Mouse (Mus musculus): ENCODE results near the gene Mymk.

Mymk gene

GRCm38 (mm10) chr2:27079152-27079584 is 7.2 kb upstream of the Mymk start, which contains the start of gene Adamtsl2:
Adamtsl2 (plus strand) TSS chr2:27079379.
- DNase-seq (ENCODE audit: low spot score) = peak; percentile 57

- DNase-seq (ENCODE audit: low spot score) = no peak
Measured at GRCm38 (mm10) chr2:27078312-27078711, 6.3 kb upstream of the Mymk start.

- no peak for DNase-seq (ENCODE audit: low spot score)
Measured at GRCm38 (mm10) chr2:27077655-27078244, 5.8 kb upstream of the Mymk start.

GRCm38 (mm10) chr2:27075485-27075884 is 3.5 kb upstream of the Mymk start:
- peak; percentile 31 for DNase-seq (ENCODE audit: low spot score)

GRCm38 (mm10) chr2:27074804-27075203 is 2.8 kb upstream of the Mymk start:
- DNase-seq (ENCODE audit: low spot score) = no peak

- no peak for DNase-seq (ENCODE audit: low spot score)
Measured at GRCm38 (mm10) chr2:27073407-27073806, 1.4 kb upstream of the Mymk start.

- peak; percentile 28 for DNase-seq (ENCODE audit: low spot score)
Measured at GRCm38 (mm10) chr2:27071137-27071536, 842 bp downstream of the Mymk start.

GRCm38 (mm10) chr2:27070247-27070813 is 1.6 kb downstream of the Mymk start:
- DNase-seq (ENCODE audit: low spot score) = no peak

GRCm38 (mm10) chr2:27069646-27070045 is 2.3 kb downstream of the Mymk start:
- DNase-seq (ENCODE audit: low spot score) = no peak

GRCm38 (mm10) chr2:27067996-27068395 is 4.0 kb downstream of the Mymk start:
- no peak for DNase-seq (ENCODE audit: low spot score)

- DNase-seq (ENCODE audit: low spot score) = no peak
Measured at GRCm38 (mm10) chr2:27067124-27067523, 4.9 kb downstream of the Mymk start.

- DNase-seq (ENCODE audit: low spot score) = no peak
Measured at GRCm38 (mm10) chr2:27059187-27059586, 12.8 kb downstream of the Mymk start.

- DNase-seq (ENCODE audit: low spot score) = no peak
Measured at GRCm38 (mm10) chr2:27058751-27059150, 13.2 kb downstream of the Mymk start.

- no peak for DNase-seq (ENCODE audit: low spot score)
Measured at GRCm38 (mm10) chr2:27058251-27058650, 13.7 kb downstream of the Mymk start.

- DNase-seq (ENCODE audit: low spot score) = no peak
Measured at GRCm38 (mm10) chr2:27049408-27049807, 22.6 kb downstream of the Mymk start.

- DNase-seq (ENCODE audit: low spot score) = peak; percentile 39
Measured at GRCm38 (mm10) chr2:27045979-27046770, 25.8 kb downstream of the Mymk start.

- DNase-seq (ENCODE audit: low spot score) = no peak
Measured at GRCm38 (mm10) chr2:27044641-27045040, 27.3 kb downstream of the Mymk start.

- no peak for DNase-seq (ENCODE audit: low spot score)
Measured at GRCm38 (mm10) chr2:27044166-27044565, 27.8 kb downstream of the Mymk start.

- peak; percentile 73 for DNase-seq (ENCODE audit: low spot score)
Measured at GRCm38 (mm10) chr2:27043461-27043860, 28.5 kb downstream of the Mymk start.

- no peak for DNase-seq (ENCODE audit: low spot score)
Measured at GRCm38 (mm10) chr2:27042131-27042844, 29.7 kb downstream of the Mymk start.

GRCm38 (mm10) chr2:27039286-27039685 is 32.7 kb downstream of the Mymk start:
- no peak for DNase-seq (ENCODE audit: low spot score)

- DNase-seq (ENCODE audit: low spot score) = peak; percentile 71
Measured at GRCm38 (mm10) chr2:27038596-27038995, 33.4 kb downstream of the Mymk start.

GRCm38 (mm10) chr2:27037008-27037407 is 35.0 kb downstream of the Mymk start:
- no peak for DNase-seq (ENCODE audit: low spot score)
